Mouse (Mus musculus): ENCODE measurements around the gene Metrn. TPM values are rescaled to one million over a fixed set of nuclear protein-coding genes. Genes with fewer than 3 reads are reported as not detected.
A peak's percentile ranks its signal among the peaks of the same experiment; 100 is the strongest.

Metrn gene
- polyA plus RNA-seq, 1 experiment: 64.0 TPM

DNA sequence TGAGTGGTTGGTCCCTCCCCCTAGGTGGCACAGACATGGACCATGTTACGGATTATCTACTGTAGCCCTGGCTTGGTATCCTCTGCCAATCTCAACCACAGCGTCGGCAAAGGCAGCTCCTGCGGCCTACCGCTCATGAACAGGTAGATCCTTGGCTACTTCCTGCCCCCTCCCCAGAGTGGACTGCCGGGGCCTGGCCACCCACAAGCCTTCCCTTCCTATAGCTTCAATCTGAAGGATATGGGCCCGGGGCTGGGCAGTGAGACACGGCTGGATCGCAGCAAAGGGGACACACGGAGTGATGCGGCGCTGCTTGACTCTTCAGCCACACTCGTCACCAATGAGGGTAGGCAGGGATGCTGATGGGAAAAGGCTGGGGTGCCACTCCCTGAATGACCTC is 30.1 kb upstream of the Metrn start:
- peaks cover 24% of the 10 kb centered on the region for H3K36me3 ChIP-seq (ENCODE audit: control insufficient read depth, insufficient read depth)
- H3K79me2 ChIP-seq (ENCODE audit: control insufficient read depth, insufficient read depth): peaks cover 34% of the 10 kb centered on the region
- H3K79me3 ChIP-seq (ENCODE audit: low read depth): peaks cover 13% of the 10 kb centered on the region
- H3ac ChIP-seq (ENCODE audit: control insufficient read depth, insufficient read length, low read depth): no peak overlapping the region
- no peak overlapping the region for H3K4me3 ChIP-seq (ENCODE audit: insufficient read depth, poor library complexity, severe bottlenecking)
- H3K27me3 ChIP-seq (ENCODE audit: control insufficient read depth, insufficient read depth, insufficient read length): no peaks in the 10 kb centered on the region
- TF ChIP-seq CEBPB (IDR thresholded peaks at IDR 0.05; ENCODE audit: low read depth) (no peak), FOSL1 (IDR thresholded peaks at IDR 0.05; ENCODE audit: insufficient read depth, low read length, poor library complexity, severe bottlenecking) (no peak), USF1 (IDR thresholded peaks at IDR 0.05; ENCODE audit: low read depth) (no peak), MYOD1 (IDR thresholded peaks at IDR 0.05; ENCODE audit: control insufficient read depth, insufficient read length, low read depth) (no peak), MAX (IDR thresholded peaks at IDR 0.05) (no peak), MYOG (IDR thresholded peaks at IDR 0.05; ENCODE audit: control insufficient read depth, extremely low read depth, insufficient read length) (no peak), CTCF (IDR thresholded peaks at IDR 0.05; ENCODE audit: control insufficient read depth, insufficient read depth, insufficient read length) (no peak)

DNA sequence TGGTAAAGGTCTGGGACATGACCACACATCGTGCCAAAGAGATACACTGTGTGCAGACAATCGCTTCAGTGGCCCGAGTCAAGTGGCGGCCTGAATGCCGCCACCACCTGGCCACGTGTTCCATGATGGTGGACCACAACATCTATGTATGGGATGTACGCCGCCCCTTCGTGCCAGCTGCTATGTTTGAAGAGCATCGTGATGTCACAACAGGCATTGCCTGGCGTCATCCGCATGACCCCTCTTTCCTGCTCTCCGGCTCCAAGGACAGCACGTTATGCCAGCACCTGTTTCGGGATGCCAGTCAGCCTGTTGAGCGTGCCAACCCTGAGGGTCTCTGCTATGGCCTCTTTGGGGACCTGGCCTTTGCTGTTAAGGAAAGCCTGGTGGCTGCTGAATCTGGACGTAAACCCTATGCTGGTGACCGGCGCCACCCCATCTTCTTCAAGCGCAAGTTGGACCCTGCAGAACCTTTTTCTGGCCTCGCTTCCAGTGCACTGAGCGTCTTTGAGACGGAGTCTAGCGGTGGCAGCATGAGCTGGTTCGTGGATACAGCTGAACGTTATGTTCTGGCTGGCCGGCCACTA is 29.1 kb upstream of the Metrn start:
- Histone ChIP-seq H3K79me2 (ENCODE audit: control insufficient read depth, insufficient read depth) (peaks cover 25% of the 10 kb centered on the region), H3K36me3 (ENCODE audit: control insufficient read depth, insufficient read depth) (peaks cover 17% of the 10 kb centered on the region), H3K4me3 (ENCODE audit: insufficient read depth, poor library complexity, severe bottlenecking) (no peak overlapping the region), H3K27me3 (ENCODE audit: control insufficient read depth, insufficient read depth, insufficient read length) (no peaks in the 10 kb centered on the region), H3K79me3 (ENCODE audit: low read depth) (peaks cover 4% of the 10 kb centered on the region), H3ac (ENCODE audit: control insufficient read depth, insufficient read length, low read depth) (no peak overlapping the region)
- no peak for TF ChIP-seq CEBPB (IDR thresholded peaks at IDR 0.05; ENCODE audit: low read depth)
- no peak for TF ChIP-seq MAX (IDR thresholded peaks at IDR 0.05)
- TF ChIP-seq MYOD1 (IDR thresholded peaks at IDR 0.05; ENCODE audit: control insufficient read depth, insufficient read length, low read depth): no peak
- no peak for TF ChIP-seq MYOG (IDR thresholded peaks at IDR 0.05; ENCODE audit: control insufficient read depth, extremely low read depth, insufficient read length)

DNA sequence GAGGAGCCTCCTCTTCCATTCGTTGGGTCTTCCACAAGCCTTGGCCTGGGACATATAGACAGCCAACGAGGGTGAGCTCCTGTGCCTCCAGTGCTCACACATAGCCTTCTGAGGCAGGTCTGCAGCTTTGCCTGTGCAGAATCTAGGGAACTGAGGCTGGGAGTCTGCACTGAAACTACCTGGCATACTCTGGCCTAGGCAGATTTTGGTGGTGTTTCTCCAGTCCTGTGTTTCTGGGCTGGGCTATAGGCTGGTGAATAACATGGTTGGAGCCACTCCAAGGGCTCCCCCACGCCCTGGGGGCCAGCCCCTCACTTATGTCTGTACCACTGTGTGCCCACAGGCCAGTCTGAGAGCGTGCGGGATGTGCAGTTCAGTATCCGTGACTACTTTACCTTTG is 28.4 kb upstream of the Metrn start:
- H3K27me3 ChIP-seq (ENCODE audit: control insufficient read depth, insufficient read depth, insufficient read length): no peaks in the 10 kb centered on the region
- H3K4me3 ChIP-seq (ENCODE audit: insufficient read depth, poor library complexity, severe bottlenecking): no peak overlapping the region
- H3K79me2 ChIP-seq (ENCODE audit: control insufficient read depth, insufficient read depth): peaks cover 17% of the 10 kb centered on the region
- TF ChIP-seq MAX (IDR thresholded peaks at IDR 0.05) (no peak), USF1 (IDR thresholded peaks at IDR 0.05; ENCODE audit: low read depth) (no peak), FOSL1 (IDR thresholded peaks at IDR 0.05; ENCODE audit: insufficient read depth, low read length, poor library complexity, severe bottlenecking) (no peak)
- H3ac ChIP-seq (ENCODE audit: control insufficient read depth, insufficient read length, low read depth): no peak overlapping the region
- H3K36me3 ChIP-seq (ENCODE audit: control insufficient read depth, insufficient read depth): peaks cover 10% of the 10 kb centered on the region
- no peaks in the 10 kb centered on the region for H3K79me3 ChIP-seq (ENCODE audit: low read depth)

- Histone ChIP-seq H3K79me3 (ENCODE audit: low read depth) (no peaks in the 10 kb centered on the region), H3K36me3 (ENCODE audit: control insufficient read depth, insufficient read depth) (peaks cover 3% of the 10 kb centered on the region), H3K79me2 (ENCODE audit: control insufficient read depth, insufficient read depth) (peaks cover 13% of the 10 kb centered on the region), H3K27me3 (ENCODE audit: control insufficient read depth, insufficient read depth, insufficient read length) (no peaks in the 10 kb centered on the region), H3ac (ENCODE audit: control insufficient read depth, insufficient read length, low read depth) (no peak overlapping the region), H3K4me3 (ENCODE audit: insufficient read depth, poor library complexity, severe bottlenecking) (no peak overlapping the region)
- TF ChIP-seq CTCF (IDR thresholded peaks at IDR 0.05; ENCODE audit: control insufficient read depth, insufficient read depth, insufficient read length): no peak
- no peak for TF ChIP-seq CEBPB (IDR thresholded peaks at IDR 0.05; ENCODE audit: low read depth)
- TF ChIP-seq USF1 (IDR thresholded peaks at IDR 0.05; ENCODE audit: low read depth): no peak
- no peak for TF ChIP-seq FOSL1 (IDR thresholded peaks at IDR 0.05; ENCODE audit: insufficient read depth, low read length, poor library complexity, severe bottlenecking)
- no peak for TF ChIP-seq MAX (IDR thresholded peaks at IDR 0.05)
- no peak for TF ChIP-seq MYOG (IDR thresholded peaks at IDR 0.05; ENCODE audit: control insufficient read depth, extremely low read depth, insufficient read length)
- TF ChIP-seq MYOD1 (IDR thresholded peaks at IDR 0.05; ENCODE audit: control insufficient read depth, insufficient read length, low read depth): no peak
Measured at GRCm38 (mm10) chr17:25824362-25825142, 27.6 kb upstream of the Metrn start.

- Histone ChIP-seq H3K79me2 (ENCODE audit: control insufficient read depth, insufficient read depth) (peaks cover 13% of the 10 kb centered on the region), H3K27me3 (ENCODE audit: control insufficient read depth, insufficient read depth, insufficient read length) (no peaks in the 10 kb centered on the region), H3ac (ENCODE audit: control insufficient read depth, insufficient read length, low read depth) (peak within 1 kb of the TSS; percentile 75), H3K4me3 (ENCODE audit: insufficient read depth, poor library complexity, severe bottlenecking) (peak within 1 kb of the TSS; percentile 57), H3K36me3 (ENCODE audit: control insufficient read depth, insufficient read depth) (no peaks in the 10 kb centered on the region), H3K79me3 (ENCODE audit: low read depth) (no peaks in the 10 kb centered on the region)
- TF ChIP-seq MYOG (IDR thresholded peaks at IDR 0.05; ENCODE audit: control insufficient read depth, extremely low read depth, insufficient read length) (no peak), MYOD1 (IDR thresholded peaks at IDR 0.05; ENCODE audit: control insufficient read depth, insufficient read length, low read depth) (no peak), CEBPB (IDR thresholded peaks at IDR 0.05; ENCODE audit: low read depth) (no peak), MAX (IDR thresholded peaks at IDR 0.05) (no peak), USF1 (IDR thresholded peaks at IDR 0.05; ENCODE audit: low read depth) (no peak), CTCF (IDR thresholded peaks at IDR 0.05; ENCODE audit: control insufficient read depth, insufficient read depth, insufficient read length) (no peak), FOSL1 (IDR thresholded peaks at IDR 0.05; ENCODE audit: insufficient read depth, low read length, poor library complexity, severe bottlenecking) (no peak)
Measured at GRCm38 (mm10) chr17:25823452-25823851, 26.5 kb upstream of the Metrn start, which contains the start of gene Wdr24. TSS of gene Wdr24 (plus strand) at chr17:25823627.
